Mouse (Mus musculus): ENCODE data around the gene Wnt5b. TPM values are rescaled to one million over a fixed set of nuclear protein-coding genes. Genes with fewer than 3 reads are reported as not detected.
"Not testable (repeated sequence)": the region's sequence is repeated elsewhere in the genome, so short reads cannot be mapped to it uniquely, and the experiment has no call there.

Wnt5b gene
- polyA plus RNA-seq, 1 experiment from 2014 or later = 2.8 TPM

DNA sequence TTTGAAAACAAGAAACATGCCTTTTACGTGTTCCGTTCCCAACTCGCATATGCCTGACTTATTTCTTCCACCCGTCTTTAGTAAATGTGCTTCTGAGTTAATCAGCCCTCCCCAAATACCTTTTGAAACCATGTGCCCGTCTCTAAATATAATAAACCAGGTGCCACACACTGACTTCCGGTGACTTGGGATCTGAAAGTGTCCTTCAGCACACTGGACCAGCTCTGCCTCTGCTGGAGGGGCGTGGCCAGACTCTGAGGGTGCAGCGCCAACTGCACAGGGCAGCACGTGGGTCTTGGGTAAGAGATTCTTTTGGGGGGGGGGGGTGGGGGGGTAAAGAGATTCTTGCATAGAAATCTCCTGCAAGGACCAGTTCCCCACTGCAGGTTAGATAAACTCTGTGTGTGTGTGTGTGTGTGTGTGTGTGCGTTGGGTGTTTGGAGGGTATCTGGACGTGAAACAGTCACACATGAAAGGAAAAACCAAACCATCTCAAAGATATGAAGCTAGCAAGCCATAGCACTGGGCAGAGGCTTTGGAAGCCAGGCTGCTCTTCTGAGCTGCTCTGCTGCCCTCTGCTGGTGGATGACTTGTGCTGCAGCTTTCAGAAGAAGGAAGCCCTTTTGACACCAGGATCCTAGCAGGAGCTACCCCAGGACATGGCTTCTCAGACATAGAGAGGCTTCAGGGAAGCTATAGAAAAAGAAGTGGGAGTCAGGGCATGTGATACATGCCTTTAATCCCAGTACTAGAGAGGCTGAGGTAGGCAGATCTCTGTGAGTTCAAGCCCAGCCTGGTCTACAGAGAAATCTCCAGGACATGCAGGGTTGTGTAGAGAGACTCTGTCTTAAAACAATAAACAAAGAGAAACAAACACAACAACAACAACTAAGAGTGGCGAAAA lies 100.2 kb downstream of the Wnt5b start:
- Histone ChIP-seq H3K4me1 (peaks cover 14% of the 10 kb centered on the region), H3K4me3 (no peak overlapping the region), H3K4me2 (replicated peaks) (no peak overlapping the region), H3K9me3 (no peaks in the 10 kb centered on the region), H3K27ac (replicated peaks) (no peak overlapping the region), H3K9ac (replicated peaks) (no peak overlapping the region), H3K36me3 (no peaks in the 10 kb centered on the region), H3K27me3 (no peaks in the 10 kb centered on the region)
- 48% methylated on average over 12 of the region's 12 CpGs for WGBS
- ATAC-seq (replicated peaks) = peak; percentile 67

DNA sequence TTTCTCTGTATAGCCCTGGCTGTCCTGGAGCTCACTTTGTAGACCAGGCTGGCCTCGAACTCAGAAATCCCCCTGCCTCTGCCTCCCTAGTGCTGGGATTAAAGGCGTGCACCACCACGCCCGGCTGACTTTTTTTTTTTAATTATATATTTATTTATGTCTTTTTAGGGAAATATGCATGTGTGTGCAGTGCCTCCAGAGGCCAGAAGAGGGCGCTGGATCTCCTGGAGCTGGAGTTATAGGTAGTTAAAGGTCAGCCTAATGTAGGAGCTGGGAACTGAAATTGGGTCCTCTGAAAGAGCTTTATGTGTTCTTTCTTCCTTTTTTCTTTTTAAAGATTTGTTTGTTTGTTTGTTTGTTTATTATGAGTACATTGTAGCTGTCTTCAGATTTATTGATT lies 101.4 kb downstream of the Wnt5b start:
- 88% methylated on average over 5 of the region's 5 CpGs for WGBS

DNA sequence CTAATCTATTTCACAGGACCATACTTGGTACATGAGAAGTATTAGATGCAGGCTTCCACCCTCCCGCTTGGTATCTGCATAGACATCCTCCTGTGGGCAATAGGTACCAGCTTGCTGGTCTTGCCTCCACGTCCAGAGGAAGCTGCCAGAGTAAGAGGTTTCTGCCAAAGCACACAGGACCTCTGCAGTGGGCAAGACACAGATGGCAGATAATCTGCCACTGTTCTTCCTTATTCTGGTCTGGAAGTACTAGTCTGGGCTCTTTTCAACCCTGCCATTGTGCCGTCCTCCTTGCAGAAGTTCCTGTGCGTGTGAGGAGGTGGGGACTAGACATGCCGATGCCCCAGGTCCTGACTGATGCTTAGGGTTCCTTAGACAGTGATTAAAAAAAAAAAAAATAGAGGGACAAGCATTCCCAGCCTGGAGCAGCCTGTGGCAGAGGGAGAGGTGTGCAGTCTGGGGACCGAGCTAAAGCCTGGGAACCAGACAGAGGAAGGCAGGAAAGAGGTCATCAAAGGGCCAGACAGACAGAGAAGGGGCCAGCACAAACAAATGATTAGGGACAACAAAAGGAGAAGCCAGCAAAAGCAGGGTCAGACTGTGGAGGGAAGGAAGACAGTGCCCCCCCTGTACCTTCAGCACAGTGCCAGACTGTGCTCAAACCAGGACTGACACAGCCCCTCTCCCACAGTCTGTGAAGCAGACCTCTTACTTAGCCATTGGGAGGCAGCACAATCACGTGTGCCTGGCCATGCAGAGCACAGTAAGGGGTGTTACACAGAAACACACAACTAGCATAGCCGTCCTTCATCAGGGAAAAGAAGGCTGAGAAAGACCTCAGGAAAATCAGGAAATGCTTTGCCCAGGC lies 106.0 kb downstream of the Wnt5b start:
- no peaks in the 10 kb centered on the region for H3K27me3 ChIP-seq
- H3K27ac ChIP-seq (replicated peaks) = no peak overlapping the region
- H3K4me3 ChIP-seq = no peak overlapping the region
- H3K4me2 ChIP-seq (replicated peaks) = no peak overlapping the region
- H3K9me3 ChIP-seq = no peaks in the 10 kb centered on the region
- H3K36me3 ChIP-seq = no peaks in the 10 kb centered on the region
- no peak for ATAC-seq (replicated peaks)
- H3K9ac ChIP-seq (replicated peaks) = no peak overlapping the region
- 0 out of 2 replicates have a peak, but pooled peaks cover 4% of the 10 kb centered on the region for H3K4me1 ChIP-seq
- WGBS = 55% methylated on average over 8 of the region's 8 CpGs

More for the DNA sequence above, 101.4 kb downstream of the Wnt5b start:
- H3K9me3 ChIP-seq; H3K9ac ChIP-seq (replicated peaks); H3K4me3 ChIP-seq; H3K4me2 ChIP-seq (replicated peaks); ATAC-seq (replicated peaks); H3K27ac ChIP-seq (replicated peaks); H3K27me3 ChIP-seq; H3K36me3 ChIP-seq; H3K4me1 ChIP-seq: not testable (repeated sequence)

DNA sequence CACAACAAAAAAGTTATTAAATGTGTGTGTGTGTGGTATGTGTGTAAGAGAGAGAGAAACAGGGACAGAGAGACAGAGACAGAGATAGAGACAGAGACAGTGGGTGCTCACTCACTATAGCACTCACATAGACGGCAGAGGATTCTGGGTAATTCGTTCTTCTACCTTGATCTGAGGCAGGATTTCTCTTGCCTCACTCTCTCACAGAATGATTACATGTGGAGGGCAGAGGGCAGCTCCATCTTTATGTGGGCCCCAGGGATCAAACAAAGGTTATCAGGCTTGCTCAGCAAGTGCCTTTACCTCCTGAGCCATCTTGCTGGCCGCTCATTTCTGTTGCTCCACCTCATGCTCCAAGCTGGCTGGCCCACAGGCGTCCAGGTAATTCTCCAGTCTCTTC lies 109.8 kb downstream of the Wnt5b start:
- Histone ChIP-seq H3K9ac (replicated peaks) (no peak overlapping the region), H3K9me3 (no peaks in the 10 kb centered on the region), H3K36me3 (no peaks in the 10 kb centered on the region), H3K4me3 (no peak overlapping the region), H3K4me1 (0 out of 2 replicates have a peak, but pooled peaks cover 4% of the 10 kb centered on the region), H3K4me2 (replicated peaks) (no peak overlapping the region), H3K27ac (replicated peaks) (no peak overlapping the region), H3K27me3 (no peaks in the 10 kb centered on the region)
- 90% methylated on average over 4 of the region's 4 CpGs for WGBS
- ATAC-seq (replicated peaks) = no peak

DNA sequence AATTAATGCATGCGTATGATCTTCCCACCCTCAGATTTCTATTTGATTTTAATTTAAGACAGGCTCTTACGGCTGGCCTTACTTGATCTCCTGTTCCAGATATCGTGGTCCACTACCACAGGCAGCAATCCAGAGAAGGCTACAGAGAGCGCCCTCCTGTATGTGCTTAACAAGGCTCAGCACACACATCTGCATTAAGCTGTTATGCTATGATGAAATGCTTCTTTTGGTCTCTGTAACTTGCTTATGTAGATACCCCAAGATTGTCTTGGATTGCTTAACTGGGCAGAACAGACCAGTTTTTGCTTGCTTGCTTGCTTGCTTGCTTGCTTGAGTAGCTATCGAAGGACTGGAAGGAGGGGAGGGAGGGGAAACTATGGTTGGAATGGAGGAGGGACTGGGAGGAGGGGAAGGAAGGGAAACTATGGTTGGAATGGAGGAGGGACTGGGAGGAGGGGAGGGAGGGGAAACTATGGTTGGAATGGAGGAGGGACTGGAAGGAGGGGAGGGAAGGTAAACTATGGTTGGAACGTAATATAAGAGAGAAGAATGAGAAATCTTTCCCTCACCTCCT lies 112.3 kb downstream of the Wnt5b start:
- no peak for ATAC-seq (replicated peaks)
- WGBS = 90% methylated on average over 6 of the region's 6 CpGs
- no peak overlapping the region for H3K4me3 ChIP-seq

DNA sequence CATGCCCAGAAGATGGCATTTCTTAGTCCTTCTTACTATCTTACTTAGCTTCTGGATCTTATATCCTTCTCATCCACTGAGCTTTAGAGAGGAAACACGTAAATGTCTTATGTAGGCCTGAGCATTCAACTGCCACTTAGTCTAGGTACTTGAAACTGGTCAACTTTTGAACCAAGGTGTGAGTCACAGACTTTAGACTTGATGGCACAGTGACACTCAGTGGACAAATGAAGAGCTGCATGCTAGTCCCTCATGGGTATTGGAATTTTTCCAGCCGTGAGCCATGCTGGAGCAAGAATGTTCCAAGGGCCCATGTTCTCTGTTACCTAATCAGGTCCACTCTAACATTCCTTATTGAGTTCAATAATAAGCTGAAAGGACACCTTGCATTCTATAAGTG lies 113.6 kb downstream of the Wnt5b start:
- Histone ChIP-seq H3K9me3 (no peaks in the 10 kb centered on the region), H3K27ac (replicated peaks) (no peak overlapping the region), H3K9ac (replicated peaks) (no peak overlapping the region), H3K27me3 (no peaks in the 10 kb centered on the region), H3K4me1 (no peaks in the 10 kb centered on the region), H3K36me3 (no peaks in the 10 kb centered on the region), H3K4me3 (no peak overlapping the region), H3K4me2 (replicated peaks) (no peak overlapping the region)
- 66% methylated on average over 2 of the region's 2 CpGs for WGBS
- ATAC-seq (replicated peaks) = no peak

More for the DNA sequence above, 112.3 kb downstream of the Wnt5b start:
- Histone ChIP-seq H3K27me3 (no peaks in the 10 kb centered on the region), H3K27ac (replicated peaks) (no peak overlapping the region), H3K9ac (replicated peaks) (no peak overlapping the region), H3K4me1 (no peaks in the 10 kb centered on the region), H3K4me2 (replicated peaks) (no peak overlapping the region), H3K9me3 (no peaks in the 10 kb centered on the region), H3K36me3 (no peaks in the 10 kb centered on the region)

DNA sequence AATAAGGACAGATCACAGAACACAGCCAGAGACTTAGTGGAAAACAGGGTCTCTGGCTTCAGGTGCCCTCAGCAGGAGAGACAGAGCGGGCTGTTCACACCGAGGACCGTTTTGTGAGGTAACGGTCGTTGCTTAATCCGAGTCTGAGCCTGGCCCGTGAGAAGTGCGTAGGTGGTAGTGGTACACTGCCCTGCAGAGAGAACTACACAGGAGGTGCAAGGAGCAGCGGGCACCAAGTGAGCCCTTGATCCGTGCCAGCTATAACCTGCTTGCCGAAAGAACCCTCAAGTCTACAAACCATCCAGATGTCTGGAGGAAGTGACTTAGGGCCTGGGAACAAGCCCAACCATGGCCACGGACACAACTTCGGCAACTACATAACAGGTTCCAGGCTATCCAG lies 114.8 kb downstream of the Wnt5b start:
- no peaks in the 10 kb centered on the region for H3K9me3 ChIP-seq
- H3K9ac ChIP-seq (replicated peaks) = no peak overlapping the region
- H3K4me3 ChIP-seq = no peak overlapping the region
- H3K27ac ChIP-seq (replicated peaks) = no peak overlapping the region
- H3K36me3 ChIP-seq = no peaks in the 10 kb centered on the region
- 94% methylated on average over 13 of the region's 13 CpGs for WGBS
- H3K4me1 ChIP-seq = no peaks in the 10 kb centered on the region
- H3K27me3 ChIP-seq = no peaks in the 10 kb centered on the region
- no peak for ATAC-seq (replicated peaks)
- no peak overlapping the region for H3K4me2 ChIP-seq (replicated peaks)

DNA sequence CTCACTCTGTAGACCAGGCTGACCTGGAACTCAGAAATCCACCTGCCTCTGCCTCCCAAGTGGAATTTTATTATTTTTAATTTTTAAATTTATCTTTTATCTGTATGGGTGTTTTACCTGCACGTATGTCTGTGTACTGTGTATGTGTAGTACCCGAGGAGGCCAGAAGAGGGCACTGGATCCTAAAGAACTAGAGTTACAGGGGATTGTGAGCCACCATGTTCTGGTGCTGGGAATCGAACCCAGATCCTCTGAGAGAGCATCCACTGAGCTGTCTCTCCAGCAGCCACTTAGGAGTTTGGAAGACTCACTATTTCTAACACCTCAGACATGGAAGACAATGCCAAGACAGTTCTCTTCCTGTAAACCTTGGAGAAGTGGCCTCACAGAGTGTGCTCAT lies 115.5 kb downstream of the Wnt5b start:
- H3K9me3 ChIP-seq = no peaks in the 10 kb centered on the region
- no peaks in the 10 kb centered on the region for H3K36me3 ChIP-seq
- no peak overlapping the region for H3K27ac ChIP-seq (replicated peaks)
- 92% methylated on average over 3 of the region's 3 CpGs for WGBS
- H3K9ac ChIP-seq (replicated peaks) = no peak overlapping the region
- H3K4me1 ChIP-seq = no peaks in the 10 kb centered on the region
- no peak overlapping the region for H3K4me3 ChIP-seq
- ATAC-seq (replicated peaks) = no peak
- H3K4me2 ChIP-seq (replicated peaks) = no peak overlapping the region
- no peaks in the 10 kb centered on the region for H3K27me3 ChIP-seq

DNA sequence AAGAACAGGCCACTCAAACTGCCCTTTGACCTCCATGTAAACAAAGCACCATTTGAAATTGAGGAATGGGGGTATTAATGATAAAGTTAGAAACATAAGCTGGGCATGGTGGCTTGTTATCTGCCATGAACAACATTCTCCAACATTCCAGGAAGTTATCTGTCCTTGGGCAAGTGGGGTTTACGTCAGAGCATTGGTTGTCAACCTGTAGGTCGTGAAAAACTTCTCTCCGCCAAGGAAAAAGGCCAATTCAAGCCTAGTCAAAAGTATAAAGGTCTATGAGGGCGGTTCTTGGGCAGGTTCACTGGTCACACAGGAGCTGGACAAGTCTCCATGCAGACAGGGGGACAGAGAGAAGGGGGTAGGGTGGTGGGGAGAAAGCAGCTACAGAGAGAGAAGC lies 123.1 kb downstream of the Wnt5b start:
- no peak overlapping the region for H3K9ac ChIP-seq (replicated peaks)
- H3K4me1 ChIP-seq = peaks cover 5% of the 10 kb centered on the region; the same call in 1 of the 2 replicates
- no peak overlapping the region for H3K4me3 ChIP-seq
- no peak for ATAC-seq (replicated peaks)
- WGBS = 95% methylated on average over 4 of the region's 4 CpGs
- H3K9me3 ChIP-seq = no peaks in the 10 kb centered on the region
- no peak overlapping the region for H3K4me2 ChIP-seq (replicated peaks)
- no peaks in the 10 kb centered on the region for H3K36me3 ChIP-seq
- no peak overlapping the region for H3K27ac ChIP-seq (replicated peaks)
- no peaks in the 10 kb centered on the region for H3K27me3 ChIP-seq

DNA sequence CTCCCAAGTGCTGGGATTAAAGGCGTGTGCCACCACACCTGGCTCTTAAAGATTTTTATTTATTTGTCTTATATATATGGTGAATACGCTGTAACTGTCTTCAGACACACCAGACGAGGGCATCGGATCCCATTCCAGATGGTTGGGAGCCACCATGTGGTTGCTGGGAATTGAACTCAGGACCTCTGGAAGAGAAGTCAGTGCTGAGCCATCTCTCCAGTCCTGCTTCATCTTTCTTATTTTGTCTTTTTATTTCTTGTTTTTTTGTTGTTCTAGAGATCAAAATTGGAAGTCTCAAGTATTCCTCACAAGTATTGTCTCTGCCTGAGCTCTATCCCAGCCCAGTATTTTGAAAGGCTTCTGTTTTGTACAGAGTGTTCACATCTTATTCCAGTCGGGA lies 123.8 kb downstream of the Wnt5b start:
- Histone ChIP-seq H3K9me3 (no peaks in the 10 kb centered on the region), H3K4me3 (no peak overlapping the region), H3K27me3 (no peaks in the 10 kb centered on the region), H3K36me3 (no peaks in the 10 kb centered on the region), H3K27ac (replicated peaks) (no peak overlapping the region), H3K4me2 (replicated peaks) (no peak overlapping the region), H3K4me1 (peaks cover 5% of the 10 kb centered on the region; the same call in 1 of the 2 replicates), H3K9ac (replicated peaks) (no peak overlapping the region)
- 93% methylated on average over 5 of the region's 5 CpGs for WGBS
- ATAC-seq (replicated peaks) = no peak

DNA sequence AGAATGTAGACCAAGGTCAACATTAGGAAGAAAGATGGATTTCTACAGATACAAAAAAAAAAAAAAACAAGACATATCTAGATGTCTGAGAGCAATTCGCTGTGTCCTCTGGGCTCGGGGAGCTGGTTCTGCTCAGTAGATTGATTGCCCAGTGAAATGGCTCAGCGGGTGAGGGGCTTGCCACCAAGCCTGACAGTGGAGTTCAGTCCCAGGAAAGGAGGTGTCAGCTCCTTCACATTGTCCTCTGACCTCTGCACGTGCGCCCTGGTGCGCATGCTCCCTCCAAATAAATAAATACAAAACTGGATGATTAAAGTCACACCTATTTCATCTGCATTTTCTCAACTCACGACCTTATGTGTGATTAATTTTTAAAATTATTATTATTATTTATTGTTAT lies 124.7 kb downstream of the Wnt5b start:
- WGBS = 34% methylated on average over 7 of the region's 7 CpGs
- no peak for ATAC-seq (replicated peaks)
- peaks cover 5% of the 10 kb centered on the region; the same call in 1 of the 2 replicates for H3K4me1 ChIP-seq

More for the DNA sequence above, 124.7 kb downstream of the Wnt5b start:
- Histone ChIP-seq H3K27me3 (no peaks in the 10 kb centered on the region), H3K36me3 (no peaks in the 10 kb centered on the region), H3K4me3 (no peak overlapping the region), H3K4me2 (replicated peaks) (no peak overlapping the region), H3K27ac (replicated peaks) (no peak overlapping the region), H3K9me3 (no peaks in the 10 kb centered on the region), H3K9ac (replicated peaks) (no peak overlapping the region)

Data from forebrain, embryonic 15.5 days (tissue).